Mouse (Mus musculus) MEL (cell line): Measurements from ENCODE around the gene Osbpl3. TPM values are rescaled to one million over a fixed set of nuclear protein-coding genes. Genes with fewer than 3 reads are reported as not detected.
A peak's percentile ranks its signal among the peaks of the same experiment; 100 is the strongest.

Source experiments
- DNase-seq: peaks from one replicate; pipeline ENCODE4 v3.0.0; 2011; ENCODE audit warnings: low read depth, low spot score
- H3K27ac ChIP-seq: 2 replicates; pipeline ENCODE4 v1.5.1; 2012; ENCODE audit warnings: low read depth, mild to moderate bottlenecking, control low read depth, low read length, moderate library complexity; ENCODE audit not compliant: control insufficient read depth
- H3K27me3 ChIP-seq, 2 experiments: fragments of 150-350 bp in 1 of 2; sonication (generic) in 1 of 2; 2 replicates each; pipeline ENCODE4 v1.6.1; 2012; ENCODE audit warnings: low read length in 2 of 2, mild to moderate bottlenecking in 2 of 2, improper control_type of control experiment in 1 of 2, moderate library complexity in 1 of 2; ENCODE audit not compliant: insufficient read depth in 2 of 2, control insufficient read depth in 1 of 2
- H3K36me3 ChIP-seq, 2 experiments: 2 replicates each; pipeline ENCODE4 v1.6.1; 2012 to 2014; ENCODE audit warnings: low read length in 2 of 2, improper control_type of control experiment in 1 of 2, inconsistent platforms in 1 of 2, mild to moderate bottlenecking in 1 of 2; ENCODE audit not compliant: insufficient read depth in 2 of 2, control insufficient read depth in 1 of 2
- H3K4me1 ChIP-seq, 2 experiments: fragments of 150-350 bp in 1 of 2; sonication (generic) in 1 of 2; 2 replicates each; pipeline ENCODE4 v1.6.1; 2012; ENCODE audit warnings: low read length in 2 of 2, improper control_type of control experiment in 1 of 2, mild to moderate bottlenecking in 1 of 2; ENCODE audit not compliant: insufficient read depth in 2 of 2, control insufficient read depth in 1 of 2
- H3K4me3 ChIP-seq, 2 experiments: fragments of 150-350 bp in 1 of 2; sonication (generic) in 1 of 2; 2 replicates each; pipeline ENCODE4 v1.5.1; 2012; ENCODE audit warnings: low read depth in 2 of 2, low read length in 2 of 2, mild to moderate bottlenecking in 2 of 2, moderate library complexity in 2 of 2, control low read depth in 1 of 2, improper control_type of control experiment in 1 of 2; ENCODE audit not compliant: control insufficient read depth in 1 of 2, insufficient read depth in 1 of 2
- H3K79me2 ChIP-seq: 2 replicates; pipeline ENCODE4 v1.6.1; 2012; ENCODE audit warnings: mild to moderate bottlenecking, low read length, moderate library complexity; ENCODE audit not compliant: control insufficient read depth, poor library complexity, insufficient read depth
- H3K9ac ChIP-seq: 2 replicates; pipeline ENCODE4 v1.6.1; 2012; ENCODE audit warnings: low read depth, mild to moderate bottlenecking, control low read depth, low read length, moderate library complexity; ENCODE audit not compliant: control insufficient read depth, poor library complexity, severe bottlenecking
- H3K9me3 ChIP-seq: fragments of 150-350 bp; sonication (generic); replicated peaks from 2 replicates; pipeline ENCODE4 v1.6.1; 2012; ENCODE audit warnings: mild to moderate bottlenecking, low read length, improper control_type of control experiment, moderate library complexity; ENCODE audit not compliant: insufficient read depth
- BHLHE40 ChIP-seq: IDR thresholded peaks from 2 replicates; pipeline ENCODE4 v1.6.1; 2012; ENCODE audit warnings: low read depth, mild to moderate bottlenecking, inconsistent platforms, low read length, improper control_type of control experiment, borderline replicate concordance
- CTCF ChIP-seq, 3 experiments: IDR thresholded peaks in 2 of 3; conservative IDR thresholded peaks in 1 of 3; 2 replicates each; pipeline ENCODE4 v1.5.1; 2011 to 2012; ENCODE audit warnings: low read length in 3 of 3, low read depth in 2 of 3, mild to moderate bottlenecking in 2 of 3, improper control_type of control experiment in 1 of 3, inconsistent platforms in 1 of 3, mixed read lengths in 1 of 3, moderate library complexity in 1 of 3; ENCODE audit not compliant: control insufficient read depth in 1 of 3, insufficient read depth in 1 of 3, poor library complexity in 1 of 3, severe bottlenecking in 1 of 3
- GATA1 ChIP-seq: IDR thresholded peaks from 2 replicates; pipeline ENCODE4 v1.6.1; 2011; ENCODE audit warnings: low read depth, low read length, improper control_type of control experiment
- HCFC1 ChIP-seq: IDR thresholded peaks from 2 replicates; pipeline ENCODE4 v1.6.1; 2012; ENCODE audit warnings: low read depth, mild to moderate bottlenecking, inconsistent platforms, low read length, improper control_type of control experiment, moderate library complexity
- MAZ ChIP-seq: IDR thresholded peaks from 2 replicates; pipeline ENCODE4 v1.6.1; 2012; ENCODE audit warnings: low read depth, mild to moderate bottlenecking, inconsistent platforms, low read length, improper control_type of control experiment
- MXI1 ChIP-seq: IDR thresholded peaks from 2 replicates; pipeline ENCODE4 v1.6.1; 2011; ENCODE audit warnings: mild to moderate bottlenecking, low read depth, low read length, improper control_type of control experiment
- MYC ChIP-seq: IDR thresholded peaks from 2 replicates; pipeline ENCODE4 v1.6.1; 2011; ENCODE audit warnings: low read depth, mild to moderate bottlenecking, low read length, improper control_type of control experiment, moderate library complexity
- NRF1 ChIP-seq: IDR thresholded peaks from 2 replicates; pipeline ENCODE4 v1.6.1; 2014; ENCODE audit warnings: low read depth, mild to moderate bottlenecking, inconsistent platforms, low read length, improper control_type of control experiment, moderate library complexity; ENCODE audit not compliant: poor library complexity, insufficient read depth, severe bottlenecking
- RAD21 ChIP-seq: IDR thresholded peaks from 2 replicates; pipeline ENCODE4 v1.6.1; 2011; ENCODE audit warnings: mild to moderate bottlenecking, low read depth, low read length, improper control_type of control experiment
- SMC3 ChIP-seq: IDR thresholded peaks from 2 replicates; pipeline ENCODE4 v1.6.1; 2011; ENCODE audit warnings: low read depth, low read length, improper control_type of control experiment
- TAL1 ChIP-seq: IDR thresholded peaks from 2 replicates; pipeline ENCODE4 v1.6.1; 2012; ENCODE audit warnings: mild to moderate bottlenecking, inconsistent platforms, low read length, moderate library complexity, mixed read lengths
- UBTF ChIP-seq: IDR thresholded peaks from 2 replicates; pipeline ENCODE4 v1.6.1; 2012; ENCODE audit warnings: low read depth, mild to moderate bottlenecking, inconsistent platforms, low read length, improper control_type of control experiment, moderate library complexity, borderline replicate concordance; ENCODE audit not compliant: insufficient read depth
- USF1 ChIP-seq: IDR thresholded peaks from 2 replicates; pipeline ENCODE4 v1.6.1; 2014; ENCODE audit warnings: low read depth, mild to moderate bottlenecking, inconsistent platforms, low read length, improper control_type of control experiment, moderate library complexity
- USF2 ChIP-seq, 2 experiments: IDR thresholded peaks; 2 replicates each; pipeline ENCODE4 v1.6.1; 2011 to 2012; ENCODE audit warnings: improper control_type of control experiment in 2 of 2, low read length in 2 of 2, borderline replicate concordance in 1 of 2, inconsistent platforms in 1 of 2, low read depth in 1 of 2, mild to moderate bottlenecking in 1 of 2; ENCODE audit not compliant: insufficient read depth in 1 of 2
- ZC3H11A ChIP-seq: IDR thresholded peaks from 2 replicates; pipeline ENCODE4 v1.6.1; 2012; ENCODE audit warnings: low read depth, mild to moderate bottlenecking, inconsistent platforms, low read length, improper control_type of control experiment
- ZKSCAN1 ChIP-seq: IDR thresholded peaks from 2 replicates; pipeline ENCODE4 v1.6.1; 2012; ENCODE audit warnings: low read depth, mild to moderate bottlenecking, inconsistent platforms, low read length, improper control_type of control experiment, moderate library complexity
- ZMIZ1 ChIP-seq: IDR thresholded peaks from 2 replicates; pipeline ENCODE4 v1.6.1; 2012; ENCODE audit warnings: low read depth, mild to moderate bottlenecking, inconsistent platforms, low read length, improper control_type of control experiment, moderate library complexity
- polyA plus RNA-seq, 2 experiments: library from polyadenylated mRNA; stranded (reverse) in 1 of 2; unstranded in 1 of 2; fragments of >175 nt in 1 of 2; fragments of >200 nt in 1 of 2; gene quantifications; 2 replicates each; pipeline versions ENCODE4 v1.2.1 to v1.2.4; 2012; ENCODE audit warnings: low replicate concordance in 2 of 2, low read depth in 1 of 2; ENCODE audit not compliant: insufficient read length in 2 of 2, insufficient read depth in 1 of 2, missing spikeins in 1 of 2
- total RNA-seq: library from RNA; depleted of rRNA; stranded (reverse); fragments of 300-350 nt; gene quantifications from 2 replicates; pipeline ENCODE4 v1.2.3, GENCODE M21; 2012

The Osbpl3 gene
- total and polyA plus RNA-seq, 3 experiments: 4.9 to 5.6 TPM; not detected in 1

GRCm38 (mm10) chr6:50352812-50353211 lies 103.2 kb downstream of the Osbpl3 start:
- Histone ChIP-seq H3K4me3 (no peak overlapping the region), H3K9ac (no peak overlapping the region), H3K9me3 (no peaks in the 10 kb centered on the region)
- TF ChIP-seq NRF1: no peak
- TF ChIP-seq MYC: no peak
- no peak for TF ChIP-seq BHLHE40
- no peak for TF ChIP-seq MXI1
- no peak for TF ChIP-seq TAL1
- TF ChIP-seq ZKSCAN1: no peak
- no peak for TF ChIP-seq GATA1
- TF ChIP-seq, all 39 proteins: peak for 0
- DNase-seq: peak; percentile 28
- no peaks in the 10 kb centered on the region for H3K79me2 ChIP-seq
- H3K27me3 ChIP-seq: no peaks in the 10 kb centered on the region
- no peaks in the 10 kb centered on the region for H3K4me1 ChIP-seq
- H3K27ac ChIP-seq: no peak overlapping the region
- no peaks in the 10 kb centered on the region for H3K36me3 ChIP-seq

DNA sequence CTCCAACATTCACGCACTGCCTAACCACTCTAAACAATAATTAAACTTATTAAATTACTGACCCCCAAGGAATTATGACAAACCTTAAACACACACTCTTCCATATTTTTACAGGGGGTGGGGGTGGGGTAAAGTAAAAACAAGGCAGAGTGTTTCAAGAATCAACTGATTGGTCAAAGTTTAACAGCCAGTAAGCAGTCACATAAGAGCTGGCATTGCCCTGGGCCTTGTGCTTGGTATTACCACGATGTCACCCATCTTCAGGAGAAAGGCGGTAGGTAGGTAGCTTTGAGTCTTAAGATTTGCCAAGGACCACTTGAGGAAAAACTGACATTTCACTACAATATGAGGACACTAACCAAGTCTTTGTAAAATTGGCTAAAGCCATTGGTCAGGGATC lies 105.1 kb downstream of the Osbpl3 start:
- no peak for TF ChIP-seq ZMIZ1
- TF ChIP-seq BHLHE40: no peak
- TF ChIP-seq USF2 (IDR thresholded peaks at IDR 0.05; ENCODE audit: borderline replicate concordance in 1 of 2, insufficient read depth in 1 of 2, low read depth in 1 of 2, low read length in 2 of 2): no peak
- TF ChIP-seq ZC3H11A: no peak
- no peak for TF ChIP-seq UBTF
- Histone ChIP-seq H3K27me3 (no peaks in the 10 kb centered on the region), H3K36me3 (no peaks in the 10 kb centered on the region), H3K9me3 (no peaks in the 10 kb centered on the region), H3K9ac (no peak overlapping the region), H3K4me1 (no peaks in the 10 kb centered on the region), H3K79me2 (no peaks in the 10 kb centered on the region), H3K27ac (no peak overlapping the region), H3K4me3 (no peak overlapping the region)
- no peak for DNase-seq

- Histone ChIP-seq H3K4me1 (no peaks in the 10 kb centered on the region), H3K4me3 (no peak overlapping the region), H3K9me3 (no peaks in the 10 kb centered on the region), H3K27me3 (no peaks in the 10 kb centered on the region), H3K9ac (no peak overlapping the region), H3K79me2 (no peaks in the 10 kb centered on the region), H3K27ac (no peak overlapping the region), H3K36me3 (no peaks in the 10 kb centered on the region)
- peak; percentile 11 for DNase-seq
- TF ChIP-seq CTCF (IDR thresholded peaks at IDR 0.05 in 2 of 3, conservative IDR thresholded peaks at IDR 0.05 in 1 of 3; ENCODE audit: control insufficient read depth in 1 of 3, insufficient read depth in 1 of 3, low read depth in 2 of 3, low read length in 3 of 3, poor library complexity in 1 of 3, severe bottlenecking in 1 of 3) (peak in 1 of 3 experiments; percentile 52; a peak in 2 of 6 replicates), RAD21 (peak; percentile 47), HCFC1 (no peak), SMC3 (peak; percentile 56), MAZ (no peak), USF1 (no peak), BHLHE40 (no peak), ZC3H11A (peak; percentile 54; the same call in 1 of the 2 replicates)
Measured at GRCm38 (mm10) chr6:50348619-50349018, 107.4 kb downstream of the Osbpl3 start.
